Mouse (Mus musculus): ENCODE results near the gene App. TPM values are rescaled to one million over a fixed set of nuclear protein-coding genes. Genes with fewer than 3 reads are reported as not detected.

The App gene
- polyA plus RNA-seq, 1 experiment: 207 TPM

DNA sequence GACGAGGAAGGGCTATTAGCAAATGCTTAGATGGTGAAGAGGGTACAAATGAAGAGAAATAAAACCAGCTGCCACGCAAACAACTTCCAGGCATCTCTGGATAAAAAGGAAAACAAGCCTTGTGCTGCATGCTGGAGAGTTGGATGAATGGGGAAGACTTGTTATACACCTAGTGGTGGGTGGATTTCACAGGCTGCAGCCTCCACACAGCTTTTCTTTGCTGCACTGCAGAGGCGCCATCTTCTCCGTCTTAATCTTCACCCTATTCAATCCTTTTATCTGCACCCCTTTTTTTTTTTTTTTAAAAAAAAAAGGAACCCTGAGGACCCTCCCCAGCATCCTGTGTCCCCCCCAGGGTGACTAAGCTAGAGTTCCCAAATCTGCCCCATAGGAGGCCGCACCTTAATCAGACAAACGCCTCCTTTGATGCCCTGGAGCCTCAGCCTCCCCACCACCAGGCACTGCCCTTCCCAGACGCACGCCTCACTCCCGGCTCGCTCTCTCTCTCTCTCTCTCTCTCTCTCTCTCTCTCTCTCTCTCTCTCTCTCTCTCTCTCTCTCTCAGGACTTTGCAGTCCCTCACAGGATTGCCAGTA is 1.5 kb downstream of the App start:
- TF ChIP-seq REST (IDR thresholded peaks at IDR 0.05; ENCODE audit: insufficient read depth, insufficient read length): no peak
- no peak for TF ChIP-seq MYOD1 (IDR thresholded peaks at IDR 0.05; ENCODE audit: control insufficient read depth in 1 of 3, insufficient read length in 2 of 3, low read depth in 2 of 3)
- TF ChIP-seq USF1 (IDR thresholded peaks at IDR 0.05; ENCODE audit: low read depth): no peak
- peaks cover 58% of the 10 kb centered on the region for H3K79me2 ChIP-seq (ENCODE audit: control insufficient read depth, insufficient read depth)

DNA sequence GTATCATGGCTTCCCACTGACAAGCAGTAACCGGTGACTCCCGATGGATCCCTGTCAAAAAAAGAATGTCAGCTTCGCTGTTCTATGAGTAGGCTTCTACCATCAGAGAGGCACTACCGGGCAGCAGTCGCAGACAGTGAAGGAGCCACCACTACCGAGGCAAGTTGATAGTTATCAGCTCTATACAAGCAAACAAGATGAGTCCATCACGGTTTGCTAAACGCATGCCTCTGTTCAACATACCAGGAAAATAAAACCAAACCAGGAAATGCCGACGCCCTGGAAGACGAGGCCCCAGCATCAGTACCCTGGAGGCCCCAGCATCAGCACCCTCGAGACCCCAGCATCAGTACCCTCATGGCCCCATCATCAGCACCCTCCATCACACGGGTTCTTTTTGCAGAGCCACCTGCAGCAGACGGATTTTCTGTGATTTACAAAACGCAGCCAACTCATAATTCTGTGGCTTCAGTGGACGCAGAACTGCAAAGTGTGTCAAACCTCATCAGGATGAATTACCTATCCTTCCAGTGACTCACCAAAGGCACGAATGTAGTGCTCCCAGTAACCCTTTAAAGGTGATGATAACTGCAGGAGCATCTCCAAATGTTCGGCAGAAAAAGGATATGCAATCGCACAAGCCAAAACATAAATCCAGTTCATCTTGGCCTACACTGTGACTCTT is 2.6 kb downstream of the App start:
- TF ChIP-seq CEBPB (IDR thresholded peaks at IDR 0.05; ENCODE audit: insufficient read depth, poor library complexity, severe bottlenecking) (no peak), MYOD1 (IDR thresholded peaks at IDR 0.05; ENCODE audit: control insufficient read depth in 1 of 3, insufficient read length in 2 of 3, low read depth in 2 of 3) (no peak), USF1 (IDR thresholded peaks at IDR 0.05; ENCODE audit: low read depth) (no peak), E2F4 (IDR thresholded peaks at IDR 0.05; ENCODE audit: insufficient read depth) (no peak), MYOG (IDR thresholded peaks at IDR 0.05; ENCODE audit: control insufficient read depth in 1 of 3, insufficient read depth in 1 of 3, insufficient read length in 2 of 3, low read depth in 2 of 3) (no peak), REST (IDR thresholded peaks at IDR 0.05; ENCODE audit: insufficient read depth, insufficient read length) (no peak), POLR2AphosphoS2 (IDR thresholded peaks at IDR 0.05; ENCODE audit: insufficient read length, low read depth) (no peak), MAX (IDR thresholded peaks at IDR 0.05; ENCODE audit: low read depth) (no peak), SRF (IDR thresholded peaks at IDR 0.05; ENCODE audit: control insufficient read depth, insufficient read length, low read depth) (no peak), POLR2A (IDR thresholded peaks at IDR 0.05; ENCODE audit: insufficient read length, low read depth) (no peak), TCF3 (IDR thresholded peaks at IDR 0.05; ENCODE audit: insufficient read length, low read depth) (no peak), TCF12 (IDR thresholded peaks at IDR 0.05; ENCODE audit: insufficient read depth, poor library complexity, severe bottlenecking) (no peak)
- Histone ChIP-seq H3K4me3 (peak overlapping the region; percentile 92), H3ac (ENCODE audit: control insufficient read depth, insufficient read length) (no peak overlapping the region), H3K79me2 (ENCODE audit: control insufficient read depth, insufficient read depth) (peaks cover 69% of the 10 kb centered on the region), H3K36me3 (ENCODE audit: control insufficient read depth, insufficient read depth) (no peaks in the 10 kb centered on the region), H3K4me2 (ENCODE audit: low read depth) (peak overlapping the region; percentile 81), H3K27me3 (ENCODE audit: control insufficient read depth, insufficient read depth, insufficient read length) (no peaks in the 10 kb centered on the region)

More for the DNA sequence above, 1.5 kb downstream of the App start:
- peak overlapping the region; percentile 45 for H3ac ChIP-seq (ENCODE audit: control insufficient read depth, insufficient read length)
- H3K4me2 ChIP-seq (ENCODE audit: low read depth): peak overlapping the region; percentile 81
- H3K4me3 ChIP-seq: peak overlapping the region; percentile 92
- H3K27me3 ChIP-seq (ENCODE audit: control insufficient read depth, insufficient read depth, insufficient read length): no peaks in the 10 kb centered on the region
- no peaks in the 10 kb centered on the region for H3K36me3 ChIP-seq (ENCODE audit: control insufficient read depth, insufficient read depth)

DNA sequence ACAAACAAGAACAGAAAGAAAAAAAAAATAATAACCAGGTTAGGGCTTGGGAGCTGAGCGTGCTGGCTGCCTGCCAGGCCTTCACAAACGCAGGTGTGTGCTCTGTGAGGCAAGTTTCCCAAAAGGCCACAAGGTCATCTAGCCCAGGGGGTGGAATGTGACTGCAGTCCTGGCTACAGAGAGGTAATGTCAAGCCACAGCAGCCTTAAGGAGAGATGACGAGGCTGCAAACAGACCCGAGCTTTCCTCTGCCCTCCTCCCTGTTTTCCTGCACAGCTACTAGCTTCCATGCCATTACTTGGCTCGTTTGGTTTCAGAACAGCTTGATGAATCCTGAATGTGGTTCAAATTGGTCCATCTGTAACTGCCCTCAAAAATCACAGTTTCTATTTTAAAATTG is 4.7 kb downstream of the App start:
- Histone ChIP-seq H3K4me2 (ENCODE audit: low read depth) (no peak overlapping the region), H3K27me3 (ENCODE audit: control insufficient read depth, insufficient read depth, insufficient read length) (no peaks in the 10 kb centered on the region), H3K36me3 (ENCODE audit: control insufficient read depth, insufficient read depth) (peaks cover 4% of the 10 kb centered on the region), H3K79me2 (ENCODE audit: control insufficient read depth, insufficient read depth) (peaks cover 87% of the 10 kb centered on the region), H3K4me3 (no peak overlapping the region), H3ac (ENCODE audit: control insufficient read depth, insufficient read length) (no peak overlapping the region)
- TF ChIP-seq TCF12 (IDR thresholded peaks at IDR 0.05; ENCODE audit: insufficient read depth, poor library complexity, severe bottlenecking): no peak
- no peak for TF ChIP-seq POLR2A (IDR thresholded peaks at IDR 0.05; ENCODE audit: insufficient read length, low read depth)
- no peak for TF ChIP-seq POLR2AphosphoS2 (IDR thresholded peaks at IDR 0.05; ENCODE audit: insufficient read length, low read depth)

DNA sequence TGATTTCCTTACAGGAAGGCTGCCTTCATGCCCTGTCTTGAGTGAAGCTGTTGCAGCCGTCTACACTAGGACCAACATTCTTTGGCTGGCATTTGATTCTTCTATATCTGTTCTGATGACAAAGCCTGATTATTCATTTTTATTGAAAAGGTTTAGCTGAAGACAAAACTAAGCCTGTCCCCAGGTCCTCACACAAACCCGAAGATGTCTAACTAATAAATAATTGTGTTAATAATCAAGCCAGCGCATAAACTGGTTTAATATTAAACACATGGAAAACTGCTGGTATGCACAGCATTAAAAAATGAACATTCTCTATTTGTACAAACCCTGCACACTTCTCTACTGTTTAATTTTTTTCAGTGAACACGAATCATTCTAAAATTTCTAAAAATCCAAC is 7.4 kb downstream of the App start:
- Histone ChIP-seq H3K4me3 (no peak overlapping the region), H3K4me2 (ENCODE audit: low read depth) (no peak overlapping the region), H3K27me3 (ENCODE audit: control insufficient read depth, insufficient read depth, insufficient read length) (no peaks in the 10 kb centered on the region), H3ac (ENCODE audit: control insufficient read depth, insufficient read length) (no peak overlapping the region), H3K36me3 (ENCODE audit: control insufficient read depth, insufficient read depth) (peaks cover 4% of the 10 kb centered on the region), H3K79me2 (ENCODE audit: control insufficient read depth, insufficient read depth) (peaks cover 87% of the 10 kb centered on the region)
- TF ChIP-seq REST (IDR thresholded peaks at IDR 0.05; ENCODE audit: insufficient read depth, insufficient read length) (no peak), TCF3 (IDR thresholded peaks at IDR 0.05; ENCODE audit: insufficient read length, low read depth) (no peak), MAX (IDR thresholded peaks at IDR 0.05; ENCODE audit: low read depth) (no peak), SRF (IDR thresholded peaks at IDR 0.05; ENCODE audit: control insufficient read depth, insufficient read length, low read depth) (no peak), POLR2A (IDR thresholded peaks at IDR 0.05; ENCODE audit: insufficient read length, low read depth) (no peak), CEBPB (IDR thresholded peaks at IDR 0.05; ENCODE audit: insufficient read depth, poor library complexity, severe bottlenecking) (no peak)

DNA sequence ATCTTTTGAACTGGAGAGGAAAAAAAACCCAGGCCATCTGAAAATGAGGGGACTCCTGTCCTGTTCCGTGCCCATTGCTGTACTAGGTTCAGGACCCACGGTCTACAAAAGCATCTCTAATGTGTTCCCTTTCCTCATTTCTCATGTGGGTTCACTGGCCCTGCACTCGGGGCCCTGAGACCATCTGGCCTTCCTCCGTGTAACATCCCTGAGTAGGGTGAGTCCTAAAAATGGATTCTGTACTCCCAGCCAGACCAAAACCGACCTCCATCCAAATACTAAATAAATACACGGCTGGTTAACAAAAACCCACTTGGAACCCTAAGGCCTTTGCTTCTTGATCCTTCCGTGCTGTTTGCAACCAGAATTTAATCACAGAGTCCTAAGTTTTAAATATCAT is 7.9 kb downstream of the App start:
- Histone ChIP-seq H3K79me2 (ENCODE audit: control insufficient read depth, insufficient read depth) (peaks cover 84% of the 10 kb centered on the region), H3K4me2 (ENCODE audit: low read depth) (no peak overlapping the region), H3K27me3 (ENCODE audit: control insufficient read depth, insufficient read depth, insufficient read length) (no peaks in the 10 kb centered on the region), H3K36me3 (ENCODE audit: control insufficient read depth, insufficient read depth) (peaks cover 4% of the 10 kb centered on the region), H3ac (ENCODE audit: control insufficient read depth, insufficient read length) (no peak overlapping the region), H3K4me3 (no peak overlapping the region)
- TF ChIP-seq MYOD1 (IDR thresholded peaks at IDR 0.05; ENCODE audit: control insufficient read depth in 1 of 3, insufficient read length in 2 of 3, low read depth in 2 of 3) (no peak), E2F4 (IDR thresholded peaks at IDR 0.05; ENCODE audit: insufficient read depth) (no peak), MYOG (IDR thresholded peaks at IDR 0.05; ENCODE audit: control insufficient read depth in 1 of 3, insufficient read depth in 1 of 3, insufficient read length in 2 of 3, low read depth in 2 of 3) (no peak), POLR2A (IDR thresholded peaks at IDR 0.05; ENCODE audit: insufficient read length, low read depth) (no peak), REST (IDR thresholded peaks at IDR 0.05; ENCODE audit: insufficient read depth, insufficient read length) (no peak), CEBPB (IDR thresholded peaks at IDR 0.05; ENCODE audit: insufficient read depth, poor library complexity, severe bottlenecking) (no peak), SRF (IDR thresholded peaks at IDR 0.05; ENCODE audit: control insufficient read depth, insufficient read length, low read depth) (no peak), USF1 (IDR thresholded peaks at IDR 0.05; ENCODE audit: low read depth) (no peak), MAX (IDR thresholded peaks at IDR 0.05; ENCODE audit: low read depth) (no peak), POLR2AphosphoS2 (IDR thresholded peaks at IDR 0.05; ENCODE audit: insufficient read length, low read depth) (no peak), TCF12 (IDR thresholded peaks at IDR 0.05; ENCODE audit: insufficient read depth, poor library complexity, severe bottlenecking) (no peak), TCF3 (IDR thresholded peaks at IDR 0.05; ENCODE audit: insufficient read length, low read depth) (no peak)

All from myocyte (in vitro differentiated cells).